Mouse (Mus musculus): ENCODE data around the gene Tmpo.

Gene Tmpo

GRCm38 (mm10) chr10:91161006-91161405 lies 20.1 kb downstream of the Tmpo start:
- DNase-seq (ENCODE audit: low read depth, low spot score): no peak

- DNase-seq (ENCODE audit: low read depth, low spot score): no peak
Measured at GRCm38 (mm10) chr10:91158442-91158841, 22.7 kb downstream of the Tmpo start.

- DNase-seq (ENCODE audit: low read depth, low spot score): no peak
Measured at GRCm38 (mm10) chr10:91156338-91156737, 24.8 kb downstream of the Tmpo start.

- no peak for DNase-seq (ENCODE audit: low read depth, low spot score)
Measured at GRCm38 (mm10) chr10:91153894-91154503, 27.1 kb downstream of the Tmpo start.

DNA sequence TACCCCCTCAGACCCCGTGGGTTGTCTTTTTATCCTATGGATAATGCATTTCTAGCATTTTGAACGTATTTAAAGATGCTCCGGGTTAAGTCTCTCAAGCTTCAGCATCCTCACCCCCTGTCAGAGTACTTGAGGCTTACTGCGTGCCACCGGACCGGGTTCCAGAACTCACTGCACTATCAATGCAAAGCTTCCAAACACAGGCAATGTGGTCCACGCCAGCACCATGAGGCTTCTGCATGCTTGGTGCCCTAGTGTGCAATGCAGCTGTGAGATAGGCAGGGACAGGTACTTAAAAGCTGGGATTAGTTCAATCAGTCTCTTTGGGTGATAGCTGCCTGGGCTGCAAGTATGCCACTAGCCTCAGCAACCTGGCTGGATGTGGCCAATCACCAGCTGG lies 35.7 kb downstream of the Tmpo start:
- no peak for DNase-seq (ENCODE audit: low read depth, low spot score)

GRCm38 (mm10) chr10:91143313-91144230 lies 37.5 kb downstream of the Tmpo start:
- no peak for DNase-seq (ENCODE audit: low read depth, low spot score)

- DNase-seq (ENCODE audit: low read depth, low spot score): no peak
Measured at GRCm38 (mm10) chr10:91142654-91143191, 38.4 kb downstream of the Tmpo start.

DNA sequence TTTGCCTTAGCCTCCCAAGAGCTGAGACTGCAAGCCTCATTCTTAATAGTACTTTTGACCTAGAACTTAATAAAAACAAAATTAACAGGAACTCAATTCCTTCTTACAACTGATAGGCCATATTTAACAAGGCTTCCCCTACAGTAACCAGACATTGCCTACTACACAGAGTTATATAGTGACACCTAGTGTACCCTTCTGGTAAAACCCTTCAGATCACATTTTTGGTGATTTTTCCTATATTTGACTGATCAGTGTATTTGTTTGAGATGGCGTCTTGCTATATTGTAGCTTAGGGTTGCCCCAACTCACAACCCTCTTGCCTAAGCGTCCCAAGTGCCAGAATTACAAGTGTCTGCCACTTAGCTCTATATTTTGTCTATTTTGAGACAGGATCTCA lies 39.6 kb downstream of the Tmpo start:
- no peak for DNase-seq (ENCODE audit: low read depth, low spot score)

GRCm38 (mm10) chr10:91139148-91139766 lies 41.9 kb downstream of the Tmpo start:
- no peak for DNase-seq (ENCODE audit: low read depth, low spot score)

DNA sequence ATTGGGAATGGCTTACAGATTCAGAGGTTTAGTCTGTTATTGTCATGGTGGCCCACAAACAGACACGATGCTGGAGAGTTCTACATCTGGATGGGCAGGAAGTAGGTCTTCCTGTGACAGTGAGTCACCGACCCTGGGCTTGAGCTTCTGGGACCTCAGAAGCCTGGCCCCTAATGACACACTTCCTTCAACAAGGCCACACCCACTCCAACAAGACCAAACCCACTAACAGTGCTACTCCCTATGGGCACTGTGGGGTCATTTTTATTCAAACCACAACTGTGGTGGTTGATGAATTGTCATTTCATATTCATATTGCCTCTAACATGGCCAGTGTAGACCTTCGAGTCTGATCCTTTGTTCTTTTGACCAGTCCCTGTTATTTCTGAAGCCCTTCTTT lies 42.8 kb downstream of the Tmpo start:
- DNase-seq (ENCODE audit: low read depth, low spot score): no peak

- DNase-seq (ENCODE audit: low read depth, low spot score): no peak
Measured at GRCm38 (mm10) chr10:91137400-91137799, 43.7 kb downstream of the Tmpo start.

DNA sequence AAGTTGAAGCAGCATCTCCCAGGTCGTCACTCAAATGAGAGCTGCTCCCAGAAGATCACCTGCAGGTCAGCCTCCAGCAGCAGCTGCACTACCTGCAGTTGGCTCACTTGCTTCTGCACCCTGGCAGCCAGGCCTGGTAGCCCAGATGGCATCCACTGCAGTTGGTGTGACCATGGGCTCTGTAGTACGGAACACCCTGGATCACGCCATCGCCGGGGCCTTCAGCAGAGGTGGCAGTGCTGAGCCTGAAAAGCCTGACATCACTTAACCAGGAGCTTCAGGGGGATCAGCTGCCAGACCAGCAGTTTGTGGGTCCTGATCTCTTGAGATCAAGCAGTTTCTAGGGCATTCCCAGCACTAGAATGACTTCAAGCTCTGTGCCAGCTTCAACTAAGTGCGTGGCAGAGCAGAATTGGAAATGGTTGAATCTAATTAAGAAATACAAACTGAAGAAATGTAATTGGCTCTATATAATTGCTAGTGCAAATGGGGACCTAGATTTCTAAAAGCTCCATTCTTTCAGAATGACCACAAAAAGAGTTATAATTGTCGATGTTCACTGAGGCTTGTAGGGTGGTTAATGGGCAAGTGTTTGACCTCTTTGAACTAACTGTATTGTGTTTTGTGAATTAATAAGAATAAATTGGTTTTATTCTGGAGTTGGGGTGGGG lies 45.7 kb downstream of the Tmpo start:
- no peak for DNase-seq (ENCODE audit: low read depth, low spot score)

DNA sequence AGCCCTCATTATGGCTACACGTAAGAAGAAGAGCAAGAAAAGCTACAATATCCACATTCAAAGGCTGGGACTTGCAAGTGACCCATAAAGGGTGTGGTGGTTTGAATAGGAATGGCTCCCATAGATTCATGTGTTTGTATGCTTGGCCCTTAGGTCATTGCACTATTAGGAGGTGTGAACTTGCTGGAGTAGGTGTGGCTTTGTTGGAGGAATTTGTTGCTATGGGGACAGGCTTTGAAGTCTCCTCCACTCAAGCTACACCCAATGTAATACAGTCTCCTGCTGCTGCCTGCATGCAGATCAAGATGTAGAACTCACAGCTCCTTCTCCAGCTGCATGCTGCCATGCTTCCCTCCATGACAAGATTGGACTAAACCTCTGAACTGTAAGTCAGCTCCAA lies 49.5 kb downstream of the Tmpo start:
- DNase-seq (ENCODE audit: low read depth, low spot score): no peak

GRCm38 (mm10) chr10:91130792-91131191 lies 50.3 kb downstream of the Tmpo start:
- DNase-seq (ENCODE audit: low read depth, low spot score): no peak

DNA sequence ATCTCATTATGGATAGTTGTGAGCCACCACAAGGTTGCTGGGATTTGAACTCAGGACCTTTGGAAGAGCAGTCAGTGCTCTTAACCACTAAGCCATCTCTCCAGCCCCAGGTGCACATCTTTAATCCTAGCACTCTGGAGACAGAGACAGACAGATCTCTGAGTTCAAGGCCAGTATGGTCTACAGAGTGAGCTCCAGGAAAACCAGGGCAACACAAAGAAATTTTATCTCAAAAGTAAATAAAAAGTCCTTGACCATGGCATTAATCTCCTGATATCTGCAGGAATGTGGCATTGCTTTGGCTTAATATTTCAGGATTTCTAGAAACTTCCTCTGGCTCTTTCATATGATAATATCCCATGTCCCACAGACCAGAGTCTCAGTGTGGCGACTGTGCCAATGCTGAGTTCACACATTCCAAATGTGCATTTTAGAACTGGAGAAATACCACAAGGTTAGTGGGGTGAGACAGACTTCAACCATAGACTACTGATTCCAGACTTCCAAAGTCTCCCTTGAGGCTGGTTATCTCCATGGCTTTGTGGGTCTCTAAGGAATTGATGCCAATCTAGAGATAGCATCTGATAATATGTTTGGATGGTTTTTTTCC lies 52.5 kb downstream of the Tmpo start:
- DNase-seq (ENCODE audit: low read depth, low spot score): no peak

DNA sequence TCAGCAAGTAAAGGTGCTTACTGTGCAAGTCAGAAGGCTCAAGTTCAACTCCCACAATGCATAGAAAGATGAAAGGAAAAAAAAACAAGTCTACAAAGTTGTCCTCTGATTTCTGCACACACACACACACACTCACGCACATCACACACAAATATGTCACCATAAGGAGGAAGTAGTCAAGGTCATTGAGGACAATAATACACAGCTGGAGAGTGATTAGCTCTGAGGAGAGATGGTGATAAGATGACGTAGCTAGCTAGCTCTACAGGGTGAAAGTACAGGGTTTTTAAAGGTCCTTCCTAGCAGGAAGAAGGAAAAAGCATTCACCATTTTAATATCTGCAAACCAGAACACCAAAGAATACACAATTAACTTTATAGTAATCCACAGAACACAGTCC lies 53.7 kb downstream of the Tmpo start:
- DNase-seq (ENCODE audit: low read depth, low spot score): no peak

DNA sequence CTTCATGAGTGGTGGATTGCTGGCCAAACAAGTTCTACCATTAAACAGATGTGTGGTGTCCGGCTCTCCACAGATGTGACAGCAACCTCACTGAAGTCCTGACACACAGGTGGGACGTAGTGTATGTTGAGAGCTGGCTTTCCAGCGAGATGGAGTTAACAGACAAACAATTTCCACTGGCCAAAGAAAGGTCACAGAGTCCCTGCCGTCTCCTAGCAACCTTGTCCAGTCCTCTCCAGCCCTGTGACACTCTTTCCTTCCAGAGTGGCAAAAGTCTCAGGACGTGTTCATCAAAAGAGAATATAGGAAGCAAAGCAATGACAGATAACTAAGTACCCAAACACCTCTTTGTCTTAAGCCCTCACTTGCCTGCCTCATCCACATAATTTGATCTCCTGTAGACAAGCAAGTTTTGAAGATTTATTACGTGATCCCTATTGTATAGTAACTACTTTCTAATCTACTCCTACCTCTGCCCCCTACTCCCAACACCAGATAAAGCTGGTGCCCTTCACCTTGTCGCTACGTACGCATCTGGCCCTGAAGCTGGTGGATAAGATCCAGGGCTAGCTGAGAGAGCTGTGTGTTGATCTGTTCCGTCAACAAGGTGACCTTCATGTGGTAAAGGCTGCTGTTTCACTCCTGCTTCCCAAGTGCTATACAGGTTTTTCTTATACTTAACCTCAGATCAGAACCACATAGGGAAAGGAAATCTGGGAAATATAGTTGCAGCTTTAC lies 54.3 kb downstream of the Tmpo start:
- no peak for DNase-seq (ENCODE audit: low read depth, low spot score)

DNA sequence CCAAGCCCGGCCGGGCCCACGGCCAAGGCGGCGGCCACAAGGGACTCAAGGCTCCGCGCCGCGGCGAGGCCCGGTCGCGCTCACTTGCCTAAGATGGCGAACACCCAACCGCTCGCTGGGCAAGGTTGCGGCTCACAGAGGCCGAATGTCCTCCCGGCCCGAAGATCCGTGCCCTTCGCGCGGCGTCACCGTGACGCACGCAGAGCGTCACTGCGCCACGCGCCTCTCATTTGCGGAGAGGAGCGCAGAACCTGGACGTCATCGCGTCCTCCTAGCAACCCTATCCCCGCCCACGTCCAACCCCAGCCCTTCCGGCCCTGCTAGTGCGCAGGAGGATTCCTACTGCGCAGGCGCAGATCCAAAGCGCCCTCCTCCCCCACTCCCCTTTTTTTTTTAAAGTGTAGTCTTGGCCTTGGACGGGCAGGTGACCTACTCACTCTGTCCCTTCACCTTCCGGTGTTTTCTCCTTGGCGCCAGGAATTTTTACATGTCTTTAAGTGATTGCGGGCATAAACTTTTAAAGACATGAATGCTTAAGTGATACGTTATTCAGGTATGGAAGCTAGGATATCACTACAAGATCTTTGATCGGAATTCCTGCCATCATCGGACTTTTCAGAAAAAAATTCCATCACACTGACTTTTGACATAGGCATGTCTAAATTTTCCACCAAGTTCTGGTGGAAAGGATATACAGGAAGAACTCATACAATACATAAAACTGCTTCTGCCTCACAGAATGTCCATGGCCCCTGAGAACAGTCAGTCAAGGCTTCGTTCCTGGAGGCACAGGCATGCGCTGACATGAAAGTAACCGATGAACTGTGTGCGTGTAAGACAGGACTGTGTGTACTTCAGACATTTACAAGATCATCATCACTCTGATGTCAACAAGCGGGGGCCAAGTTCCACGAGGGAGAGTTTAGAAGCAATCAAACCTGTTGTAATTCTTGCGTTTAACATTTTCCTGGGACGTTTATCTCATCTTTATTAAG lies 57.0 kb downstream of the Tmpo start, which contains the start of gene Slc25a3:
Slc25a3 (minus strand) TSS at position 232 of the 995 bp plus-strand sequence.
- peak; percentile 97 for DNase-seq (ENCODE audit: low read depth, low spot score)

- no peak for DNase-seq (ENCODE audit: low read depth, low spot score)
Measured at GRCm38 (mm10) chr10:91123281-91123827, 57.8 kb downstream of the Tmpo start.
